Mouse (Mus musculus): ENCODE measurements at regions not wholly inside any gene's neighbourhood (a gene's known extent, or its start where the extent isn't known, plus 50 kb on each side); places are given as distances from the start of the nearest gene placed in this dataset.

DNA sequence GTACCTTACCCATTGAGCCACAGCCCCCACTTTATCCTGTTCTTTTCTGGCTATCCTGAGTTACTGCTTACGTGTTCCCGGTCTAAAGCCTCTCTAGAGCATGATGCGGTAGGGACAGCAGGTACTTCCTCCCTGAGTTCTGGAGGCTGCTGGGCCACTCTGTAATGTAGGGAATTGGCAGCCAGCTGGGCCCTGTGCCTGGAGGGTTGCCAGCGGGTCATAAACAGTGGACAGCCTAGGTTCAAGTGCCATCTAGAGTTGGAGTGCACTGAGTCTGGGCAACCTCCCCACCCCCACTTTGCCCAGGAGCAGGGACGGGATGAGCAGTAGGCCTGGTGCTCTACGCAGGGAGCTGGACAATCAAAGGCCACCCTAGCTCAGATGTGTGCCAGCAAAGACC lies 81.5 kb upstream of the Podxl start:
- TF ChIP-seq CTCF (conservative IDR thresholded peaks at IDR 0.05; ENCODE audit: insufficient read depth, insufficient read length, low read depth, low read length) (no peak), POLR2A (IDR thresholded peaks at IDR 0.05; ENCODE audit: low read depth, low read length) (no peak)

Measured in kidney, adult 2 months (tissue).